Mouse (Mus musculus) gastrocnemius, adult 2 months (tissue): ENCODE measurements around the gene B3galt1. TPM values are rescaled to one million over a fixed set of nuclear protein-coding genes. Genes with fewer than 3 reads are reported as not detected.

Experiments
- DNase-seq: peaks from one replicate; pipeline ENCODE4 v3.0.0; 2022
- H3K27ac ChIP-seq: fragments of 200-600 bp; 2 replicates; pipeline ENCODE4 v1.8.1; 2022; ENCODE audit warnings: mild to moderate bottlenecking
- H3K4me3 ChIP-seq: fragments of 200-600 bp; 2 replicates; pipeline ENCODE4 v1.8.1; 2022; ENCODE audit warnings: mild to moderate bottlenecking, moderate library complexity
- CTCF ChIP-seq: fragments of 200-600 bp; IDR thresholded peaks from 2 replicates; pipeline ENCODE4 v1.8.1; 2022; ENCODE audit warnings: antibody characterized with exemption, mild to moderate bottlenecking, moderate library complexity
- intact Hi-C: fragments of 180-260 bp; cut with DNase I; formaldehyde crosslinking; loops from one replicate; pipeline ENCODE4 v1.15.1; 2025
- microRNA-seq: library from miRNA; unstranded; fragments of <30 nt; microRNA quantifications from one replicate; pipeline ENCODE4 v1.2.0, GENCODE M21; 2021
- total RNA-seq, 2 experiments: library from RNA; stranded (reverse); gene quantifications; 2 replicates each; pipeline ENCODE4 v1.2.3; 2021

Gene B3galt1
- total RNA-seq, 2 experiments from 2014 or later = 1.0 to 4.4 TPM

- H3K4me3 ChIP-seq = no peak overlapping the region
- no peak for TF ChIP-seq CTCF
- H3K27ac ChIP-seq = no peak overlapping the region
- no peak for DNase-seq
- intact Hi-C loops = no loop called here
Measured at GRCm38 (mm10) chr2:68160566-68160965, 594.9 kb downstream of the B3galt1 start.

GRCm38 (mm10) chr2:68162012-68162411 lies 596.3 kb downstream of the B3galt1 start:
- intact Hi-C loops = no loop called here
- Histone ChIP-seq H3K4me3 (no peak overlapping the region), H3K27ac (no peak overlapping the region)
- no peak for DNase-seq
- no peak for TF ChIP-seq CTCF

GRCm38 (mm10) chr2:68171306-68171705 lies 605.6 kb downstream of the B3galt1 start:
- no peak overlapping the region for H3K4me3 ChIP-seq
- no peak overlapping the region for H3K27ac ChIP-seq
- intact Hi-C loops = no loop called here
- TF ChIP-seq CTCF = no peak
- no peak for DNase-seq

Small RNAs within 50 kb of the gene (microRNA-seq; reads per million reads assigned to microRNA genes)
- gene Mir6335 (not detected), gene Mir7224 (not detected)

Other genes with a start within 250 kb of the B3galt1 start
- not detected for gene Gm21830, start 152.1 kb upstream of the B3galt1 start, total RNA-seq
- not detected for gene Gm26727, start 132.7 kb upstream of the B3galt1 start, total RNA-seq
- gene Xirp2, start 119.9 kb upstream of the B3galt1 start, total RNA-seq = 1,000 to 10,000 TPM in 1 of 2 experiments, 100 to 1,000 TPM in 1; 998 to 1,127 TPM